Mouse (Mus musculus): ENCODE measurements around the gene Tmem86a. TPM values are rescaled to one million over a fixed set of nuclear protein-coding genes. Genes with fewer than 3 reads are reported as not detected.

The Tmem86a gene
- total and polyA plus RNA-seq, 3 experiments = 20.0 to 45.5 (median 25.0) TPM

GRCm38 (mm10) chr7:47015390-47016065, 34.9 kb upstream of the Tmem86a start:
- H3K79me2 ChIP-seq (replicated peaks; ENCODE audit: control insufficient read depth, insufficient read depth, low read length) = no peaks in the 10 kb centered on the region
- peak; percentile 89 to 92 for DNase-seq
- peak overlapping the region; percentile 57 for H3K27ac ChIP-seq
- H3K36me3 ChIP-seq (ENCODE audit: control insufficient read depth, insufficient read depth, low read length) = no peaks in the 10 kb centered on the region
- 4% methylated on average over 6 of the region's 6 CpGs for WGBS
- 0 out of 2 replicates have a peak, but pooled peaks have one; percentile 14 for TF ChIP-seq POLR2A (IDR thresholded peaks at IDR 0.05; ENCODE audit: insufficient read depth, low read depth, low read length)
- TF ChIP-seq EP300 (IDR thresholded peaks at IDR 0.05; ENCODE audit: insufficient read depth, low read depth, low read length) = peak; percentile 58; the same call in 1 of the 2 replicates
- TF ChIP-seq CTCF (IDR thresholded peaks at IDR 0.05) = peak; percentile 83
- intact Hi-C loops (cut with DNase I) = loop anchor here (1.0 to 5.0 kb wide), 2 partner anchors 52 to 303 kb away; partner anchors contain the start of gene Saal1
- peak overlapping the region; percentile 28; the same call in 1 of the 2 replicates for H3K4me3 ChIP-seq
- no peak overlapping the region for H3K9ac ChIP-seq (ENCODE audit: low read depth, low read length)
- no peaks in the 10 kb centered on the region for H3K27me3 ChIP-seq (ENCODE audit: control insufficient read depth, insufficient read depth, low read length)
- peaks cover 12% of the 10 kb centered on the region for H3K4me1 ChIP-seq (ENCODE audit: control insufficient read depth, insufficient read depth, low read length)

GRCm38 (mm10) chr7:47016602-47017001, 33.8 kb upstream of the Tmem86a start:
- Histone ChIP-seq H3K9ac (ENCODE audit: low read depth, low read length) (no peak overlapping the region), H3K79me2 (replicated peaks; ENCODE audit: control insufficient read depth, insufficient read depth, low read length) (no peaks in the 10 kb centered on the region), H3K27ac (no peak overlapping the region), H3K4me1 (ENCODE audit: control insufficient read depth, insufficient read depth, low read length) (peaks cover 12% of the 10 kb centered on the region), H3K27me3 (ENCODE audit: control insufficient read depth, insufficient read depth, low read length) (no peaks in the 10 kb centered on the region), H3K4me3 (no peak overlapping the region), H3K36me3 (ENCODE audit: control insufficient read depth, insufficient read depth, low read length) (no peaks in the 10 kb centered on the region)
- intact Hi-C loops (cut with DNase I) = loop anchor here (5.0 kb wide), 1 partner anchor 304 kb away; the partner anchor contains the start of gene Saal1
- no peak for TF ChIP-seq EP300 (IDR thresholded peaks at IDR 0.05; ENCODE audit: insufficient read depth, low read depth, low read length)
- no peak for TF ChIP-seq CTCF (IDR thresholded peaks at IDR 0.05)
- TF ChIP-seq POLR2A (IDR thresholded peaks at IDR 0.05; ENCODE audit: insufficient read depth, low read depth, low read length) = no peak
- no peak for DNase-seq
- WGBS = 70% methylated on average over 3 of the region's 3 CpGs

GRCm38 (mm10) chr7:47017146-47017545, 33.3 kb upstream of the Tmem86a start:
- WGBS = 79% methylated on average over 7 of the region's 7 CpGs
- H3K4me1 ChIP-seq (ENCODE audit: control insufficient read depth, insufficient read depth, low read length) = peaks cover 12% of the 10 kb centered on the region
- H3K4me3 ChIP-seq = no peak overlapping the region
- no peak overlapping the region for H3K27ac ChIP-seq
- H3K9ac ChIP-seq (ENCODE audit: low read depth, low read length) = no peak overlapping the region
- TF ChIP-seq CTCF (IDR thresholded peaks at IDR 0.05) = no peak
- TF ChIP-seq POLR2A (IDR thresholded peaks at IDR 0.05; ENCODE audit: insufficient read depth, low read depth, low read length) = no peak
- TF ChIP-seq EP300 (IDR thresholded peaks at IDR 0.05; ENCODE audit: insufficient read depth, low read depth, low read length) = no peak
- no peaks in the 10 kb centered on the region for H3K79me2 ChIP-seq (replicated peaks; ENCODE audit: control insufficient read depth, insufficient read depth, low read length)
- no peaks in the 10 kb centered on the region for H3K27me3 ChIP-seq (ENCODE audit: control insufficient read depth, insufficient read depth, low read length)
- no peak for DNase-seq
- intact Hi-C loops (cut with DNase I) = loop anchor here (5.0 kb wide), 1 partner anchor 305 kb away; the partner anchor contains the start of gene Saal1
- H3K36me3 ChIP-seq (ENCODE audit: control insufficient read depth, insufficient read depth, low read length) = no peaks in the 10 kb centered on the region

- no peak overlapping the region for H3K27ac ChIP-seq
- DNase-seq = no peak
- no peaks in the 10 kb centered on the region for H3K36me3 ChIP-seq (ENCODE audit: control insufficient read depth, insufficient read depth, low read length)
- WGBS = 77% methylated on average over 5 of the region's 5 CpGs
- H3K4me1 ChIP-seq (ENCODE audit: control insufficient read depth, insufficient read depth, low read length) = peaks cover 8% of the 10 kb centered on the region
- H3K79me2 ChIP-seq (replicated peaks; ENCODE audit: control insufficient read depth, insufficient read depth, low read length) = no peaks in the 10 kb centered on the region
- no peak overlapping the region for H3K9ac ChIP-seq (ENCODE audit: low read depth, low read length)
- intact Hi-C loops (cut with DNase I) = loop anchor here (5.0 kb wide), 1 partner anchor 307 kb away; the partner anchor contains the start of gene Saal1
- H3K4me3 ChIP-seq = no peak overlapping the region
- TF ChIP-seq CTCF (IDR thresholded peaks at IDR 0.05) (no peak), EP300 (IDR thresholded peaks at IDR 0.05; ENCODE audit: insufficient read depth, low read depth, low read length) (no peak), POLR2A (IDR thresholded peaks at IDR 0.05; ENCODE audit: insufficient read depth, low read depth, low read length) (no peak)
- H3K27me3 ChIP-seq (ENCODE audit: control insufficient read depth, insufficient read depth, low read length) = no peaks in the 10 kb centered on the region
Observed at GRCm38 (mm10) chr7:47019641-47020040, 30.8 kb upstream of the Tmem86a start.

GRCm38 (mm10) chr7:47020956-47021355, 29.4 kb upstream of the Tmem86a start:
- no peaks in the 10 kb centered on the region for H3K36me3 ChIP-seq (ENCODE audit: control insufficient read depth, insufficient read depth, low read length)
- H3K4me3 ChIP-seq = no peak overlapping the region
- H3K27ac ChIP-seq = no peak overlapping the region
- 22% methylated on average over 8 of the region's 8 CpGs for WGBS
- no peaks in the 10 kb centered on the region for H3K79me2 ChIP-seq (replicated peaks; ENCODE audit: control insufficient read depth, insufficient read depth, low read length)
- peaks cover 4% of the 10 kb centered on the region; the same call in 1 of the 2 replicates for H3K4me1 ChIP-seq (ENCODE audit: control insufficient read depth, insufficient read depth, low read length)
- no peak for DNase-seq
- H3K9ac ChIP-seq (ENCODE audit: low read depth, low read length) = no peak overlapping the region
- no peak for TF ChIP-seq EP300 (IDR thresholded peaks at IDR 0.05; ENCODE audit: insufficient read depth, low read depth, low read length)
- TF ChIP-seq CTCF (IDR thresholded peaks at IDR 0.05) = no peak
- TF ChIP-seq POLR2A (IDR thresholded peaks at IDR 0.05; ENCODE audit: insufficient read depth, low read depth, low read length) = no peak
- no peaks in the 10 kb centered on the region for H3K27me3 ChIP-seq (ENCODE audit: control insufficient read depth, insufficient read depth, low read length)
- intact Hi-C loops (cut with DNase I) = no loop called here

GRCm38 (mm10) chr7:47022482-47022881, 27.9 kb upstream of the Tmem86a start:
- TF ChIP-seq CTCF (IDR thresholded peaks at IDR 0.05) = no peak
- TF ChIP-seq EP300 (IDR thresholded peaks at IDR 0.05; ENCODE audit: insufficient read depth, low read depth, low read length) = no peak
- TF ChIP-seq POLR2A (IDR thresholded peaks at IDR 0.05; ENCODE audit: insufficient read depth, low read depth, low read length) = no peak
- 23% methylated on average over 7 of the region's 8 CpGs for WGBS
- peaks cover 4% of the 10 kb centered on the region; the same call in 1 of the 2 replicates for H3K4me1 ChIP-seq (ENCODE audit: control insufficient read depth, insufficient read depth, low read length)
- H3K79me2 ChIP-seq (replicated peaks; ENCODE audit: control insufficient read depth, insufficient read depth, low read length) = no peaks in the 10 kb centered on the region
- no peak overlapping the region for H3K27ac ChIP-seq
- no peak overlapping the region for H3K9ac ChIP-seq (ENCODE audit: low read depth, low read length)
- no peaks in the 10 kb centered on the region for H3K27me3 ChIP-seq (ENCODE audit: control insufficient read depth, insufficient read depth, low read length)
- H3K4me3 ChIP-seq = no peak overlapping the region
- peak in 1 of 2 experiments; percentile 27 for DNase-seq
- intact Hi-C loops (cut with DNase I) = loop anchor here (2.0 kb wide), 1 partner anchor 30 kb away; no protein-coding TSS in a partner anchor
- no peaks in the 10 kb centered on the region for H3K36me3 ChIP-seq (ENCODE audit: control insufficient read depth, insufficient read depth, low read length)

Data from heart, adult 2 months (tissue).